Mouse (Mus musculus): ENCODE results near the gene Tarbp1. TPM values are rescaled to one million over a fixed set of nuclear protein-coding genes. Genes with fewer than 3 reads are reported as not detected.

Gene Tarbp1
- total RNA-seq (2021), result 1 to 10 TPM; 3.5 to 4.1 TPM
- long read RNA-seq, experiment 1, partial matches to known transcripts, result 0 of 1 reads
- long read RNA-seq, experiment 1, other reads (novel, unspliced or antisense), result 1 of 1 reads
- long read RNA-seq, experiment 2, full-length matches to known transcripts, result 1 of 2 reads
- long read RNA-seq, experiment 2, partial matches to known transcripts, result 0 of 2 reads
- long read RNA-seq, experiment 2, other reads (novel, unspliced or antisense), result 1 of 2 reads

DNA sequence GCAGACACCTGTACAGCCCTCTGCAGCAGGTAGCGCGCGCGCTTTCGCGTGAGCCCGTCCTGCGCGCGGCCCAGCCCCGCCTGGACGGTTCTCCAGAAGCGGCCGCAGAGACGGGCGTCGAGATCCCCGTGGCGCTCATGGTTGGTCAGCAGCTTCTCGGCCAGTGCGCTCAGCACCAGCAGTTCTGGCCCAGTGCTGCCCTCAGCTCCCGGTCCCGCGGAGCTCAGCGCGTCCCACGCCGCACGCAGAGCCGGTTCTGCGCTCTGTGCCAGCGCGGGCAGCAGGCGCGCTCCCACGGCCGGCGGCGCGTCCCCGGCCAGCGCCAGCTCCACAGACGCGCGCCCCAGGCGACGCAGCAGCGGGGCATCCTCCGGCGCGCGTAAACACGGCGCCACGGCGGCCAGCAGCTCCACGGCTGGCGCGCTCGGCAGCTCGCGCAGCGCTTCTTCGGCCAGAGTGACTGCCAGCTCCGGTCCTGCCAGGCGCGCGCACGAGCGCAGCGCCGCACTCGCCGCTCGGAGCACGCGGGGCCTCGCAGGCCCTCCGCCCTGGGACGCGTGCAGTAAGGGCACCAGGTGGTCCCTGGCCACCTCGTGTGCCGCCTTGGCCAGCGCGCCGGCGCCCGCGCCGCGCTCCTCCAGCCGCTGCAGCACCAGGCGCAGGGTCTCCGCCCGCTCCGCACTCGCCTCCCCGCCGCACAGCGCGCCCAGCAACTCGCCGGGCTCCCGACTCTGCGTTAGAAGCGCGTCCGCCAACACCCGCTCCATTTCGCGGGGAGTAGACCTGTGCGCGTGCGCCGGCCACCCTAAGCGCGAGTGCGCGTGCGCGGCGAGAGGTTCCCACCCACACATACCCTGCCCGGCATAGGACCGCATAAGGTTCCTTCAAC lies at the start of gene Tarbp1:
Gene Tarbp1, minus strand, starts transcription at position 767 of the 889 bp plus-strand sequence.
- DNase-seq (ENCODE audit: low spot score in 2 of 2), result peak; percentile 89 to 90
- intact Hi-C loops (cut with DNase I), result no loop called here

DNA sequence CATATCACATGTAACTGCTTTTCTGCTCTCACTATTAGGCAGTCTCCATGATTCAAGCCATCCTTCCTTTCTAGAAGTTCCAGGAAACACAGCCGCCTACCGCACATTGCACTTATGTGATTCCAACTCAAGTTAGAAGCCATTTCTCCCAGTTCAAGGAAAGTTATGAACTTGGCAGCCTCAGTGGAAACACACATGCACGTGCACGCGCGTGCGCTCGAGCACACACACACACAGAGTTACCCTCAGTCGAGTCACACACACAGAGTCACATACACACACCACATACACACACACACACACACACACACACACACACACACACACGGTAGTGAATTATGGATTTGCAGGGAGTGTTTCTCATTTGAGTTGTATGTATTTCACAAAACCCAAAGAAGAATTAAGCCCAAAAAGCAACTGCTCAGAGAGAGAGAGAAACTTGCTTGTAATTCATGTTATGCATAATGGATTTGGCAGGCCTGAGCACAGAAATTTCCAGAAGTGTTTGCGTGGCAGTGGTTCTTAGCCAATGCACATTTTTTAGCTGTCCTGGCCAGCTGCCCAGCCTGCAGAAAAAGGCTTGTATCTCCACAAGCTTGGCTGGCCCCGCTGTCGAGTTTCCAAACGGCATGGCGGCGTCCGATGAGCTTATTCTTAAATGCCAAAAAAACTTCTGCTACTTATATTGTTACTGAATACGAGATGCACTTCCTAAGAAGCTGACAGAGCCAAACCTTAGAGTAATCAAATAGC lies 49.5 kb upstream of the Tarbp1 start:
- DNase-seq (ENCODE audit: low spot score in 2 of 2), result peak; percentile 90 to 91
- intact Hi-C loops (cut with DNase I), result loop anchor here (5.0 to 10.0 kb wide), 2 partner anchors 58 to 140 kb away; no protein-coding TSS in a partner anchor

DNA sequence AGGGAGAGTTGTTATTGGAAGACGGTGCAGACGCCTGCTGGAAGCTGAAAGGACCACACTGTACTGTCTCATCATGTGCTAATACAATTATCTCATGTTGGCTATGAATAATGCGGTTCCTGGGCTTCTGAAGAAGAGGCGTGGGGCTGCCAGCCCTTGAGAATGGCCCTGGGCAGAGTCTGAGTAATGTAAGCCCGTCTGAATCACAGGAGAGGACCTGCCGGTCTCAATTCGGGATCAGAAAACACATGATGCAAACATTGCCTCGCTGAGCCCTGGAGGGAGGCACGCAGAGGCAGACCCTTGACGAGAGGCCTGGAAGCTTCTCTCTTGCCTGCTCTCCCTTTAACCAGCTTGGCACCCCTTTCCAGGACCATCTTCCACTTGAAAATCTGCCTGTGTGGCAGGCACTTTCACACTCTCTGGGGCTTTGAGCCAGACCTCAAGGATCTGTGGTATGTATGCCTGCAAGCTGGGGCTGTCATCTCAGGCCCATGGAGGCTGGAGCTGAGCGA lies 48.3 kb upstream of the Tarbp1 start:
- intact Hi-C loops (cut with DNase I), result loop anchor here (5.0 to 10.0 kb wide), 2 partner anchors 59 to 142 kb away; no protein-coding TSS in a partner anchor
- no peak for DNase-seq (ENCODE audit: low spot score in 2 of 2)

GRCm38 (mm10) chr8:126519447-126519975 lies 44.6 kb upstream of the Tarbp1 start:
- intact Hi-C loops (cut with DNase I), result no loop called here
- DNase-seq (ENCODE audit: low spot score in 2 of 2), result no peak

DNA sequence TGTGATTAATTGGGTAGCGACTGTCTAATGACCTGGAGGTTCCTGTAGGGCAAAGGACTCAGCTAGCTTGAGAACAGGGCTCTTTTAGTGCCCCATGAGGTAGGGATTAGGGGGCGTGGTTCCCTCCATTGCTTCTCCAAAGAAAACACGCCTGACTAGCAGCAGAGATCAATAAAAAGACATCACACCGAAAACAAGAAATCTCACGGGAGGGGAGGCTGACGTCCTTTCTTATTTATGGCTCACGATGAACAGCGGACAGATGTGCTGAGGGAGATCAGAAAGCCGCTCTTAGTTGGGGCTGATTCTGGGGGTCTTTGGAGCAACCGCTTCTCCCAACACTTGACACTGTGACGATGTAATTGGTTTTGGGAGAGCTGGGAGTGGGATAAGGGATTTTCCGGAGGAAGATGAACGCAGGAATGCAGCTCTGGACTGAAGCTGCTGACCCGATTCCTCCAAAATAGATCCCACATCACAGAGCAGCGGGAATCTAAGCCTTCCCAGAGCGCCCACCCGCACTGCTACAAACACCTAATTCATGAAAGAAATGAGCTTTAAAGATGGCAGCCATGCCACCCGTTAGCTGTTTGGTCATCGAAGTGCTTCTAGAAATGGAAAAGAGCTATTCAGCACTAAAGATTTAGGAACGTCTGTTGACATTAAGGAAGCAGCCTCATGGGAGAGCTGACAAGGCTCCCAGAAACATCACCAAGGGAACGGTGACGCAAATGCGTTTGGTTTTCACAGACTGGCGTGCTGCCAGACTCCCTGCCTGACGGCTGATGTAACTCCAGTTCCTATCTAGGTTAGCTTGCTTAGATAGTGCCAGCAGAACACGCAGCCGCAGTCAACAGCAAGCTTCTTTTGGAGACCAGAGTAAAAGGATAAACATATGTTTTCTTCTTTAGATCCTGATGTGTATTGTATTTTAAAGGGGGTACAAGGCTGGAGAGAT lies 42.0 kb upstream of the Tarbp1 start:
- peak; percentile 99 for DNase-seq (ENCODE audit: low spot score in 2 of 2)
- intact Hi-C loops (cut with DNase I), result no loop called here

DNA sequence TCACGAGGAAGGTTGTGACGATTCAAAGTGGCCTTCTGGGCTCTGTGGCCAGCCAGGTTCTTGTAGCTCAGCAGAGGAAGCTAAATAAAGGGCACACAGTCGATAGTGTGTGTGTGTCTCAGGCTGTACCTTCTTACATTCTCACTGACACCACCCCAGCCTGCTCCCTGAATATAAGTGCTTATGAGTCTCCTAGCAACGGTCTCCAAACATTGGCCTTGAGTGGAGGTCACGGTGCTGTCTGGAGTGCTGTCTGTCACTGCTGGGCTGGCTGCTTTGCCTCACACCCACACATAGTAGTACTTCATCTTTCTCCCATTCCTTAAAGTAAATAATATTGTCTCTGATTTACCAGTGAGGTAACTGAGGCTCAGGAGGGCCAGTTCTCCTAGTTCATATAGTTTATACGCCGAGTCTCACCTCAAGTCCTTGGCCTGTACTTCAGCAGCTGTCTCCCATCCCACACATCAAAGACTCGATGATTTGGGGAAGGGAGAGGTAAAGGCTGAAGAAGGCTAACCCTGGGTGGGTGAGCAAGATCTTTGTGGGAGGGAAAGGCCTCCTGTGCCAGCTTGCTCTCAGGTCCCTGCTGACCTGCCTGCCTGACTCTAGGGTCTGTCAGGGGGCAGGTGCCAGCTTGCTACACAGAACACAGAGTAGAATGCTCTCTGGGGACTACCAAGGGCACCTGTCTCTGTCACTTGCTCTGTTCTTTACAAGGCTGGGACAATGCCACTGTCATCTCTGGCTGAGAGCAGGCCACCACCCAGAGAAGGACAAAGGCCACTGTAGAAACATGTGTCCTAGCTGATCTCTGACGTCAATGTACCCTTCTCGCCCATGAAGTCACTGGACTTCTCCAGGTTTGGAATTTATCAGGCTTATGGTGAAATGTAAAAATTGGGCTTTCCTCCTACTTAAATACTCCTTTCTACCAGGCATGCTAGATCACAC lies 39.4 kb upstream of the Tarbp1 start:
- DNase-seq (ENCODE audit: low spot score in 2 of 2), result no peak
- intact Hi-C loops (cut with DNase I), result no loop called here

DNA sequence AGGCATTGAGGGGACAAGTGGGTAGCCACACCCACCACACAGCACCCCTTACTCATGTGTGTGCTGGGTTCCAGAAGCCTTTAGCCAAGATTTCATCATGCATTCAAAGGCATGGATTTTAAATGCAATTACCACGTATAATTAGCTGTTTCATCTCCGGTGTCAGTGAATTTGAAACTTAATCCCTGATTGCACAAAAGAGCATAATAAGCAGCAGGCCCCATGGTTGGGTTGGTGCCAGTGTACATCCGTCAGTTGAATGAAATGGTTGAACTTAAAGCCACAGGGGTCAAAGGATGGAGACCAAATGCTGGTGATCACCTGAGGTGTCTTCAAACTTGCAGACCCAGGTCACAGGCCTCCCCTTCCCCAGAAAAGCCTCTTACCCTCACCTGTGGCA lies 36.0 kb upstream of the Tarbp1 start:
- DNase-seq (ENCODE audit: low spot score in 2 of 2), result no peak
- intact Hi-C loops (cut with DNase I), result no loop called here

GRCm38 (mm10) chr8:126509635-126510034 lies 34.8 kb upstream of the Tarbp1 start:
- DNase-seq (ENCODE audit: low spot score in 2 of 2), result peak in 1 of 2 experiments; percentile 60
- intact Hi-C loops (cut with DNase I), result no loop called here

GRCm38 (mm10) chr8:126508871-126509586 lies 34.2 kb upstream of the Tarbp1 start:
- DNase-seq (ENCODE audit: low spot score in 2 of 2), result no peak
- intact Hi-C loops (cut with DNase I), result no loop called here

- no peak for DNase-seq (ENCODE audit: low spot score in 2 of 2)
These were observed 33.4 kb upstream of the Tarbp1 start for GRCm38 (mm10) chr8:126508221-126508620.

DNA sequence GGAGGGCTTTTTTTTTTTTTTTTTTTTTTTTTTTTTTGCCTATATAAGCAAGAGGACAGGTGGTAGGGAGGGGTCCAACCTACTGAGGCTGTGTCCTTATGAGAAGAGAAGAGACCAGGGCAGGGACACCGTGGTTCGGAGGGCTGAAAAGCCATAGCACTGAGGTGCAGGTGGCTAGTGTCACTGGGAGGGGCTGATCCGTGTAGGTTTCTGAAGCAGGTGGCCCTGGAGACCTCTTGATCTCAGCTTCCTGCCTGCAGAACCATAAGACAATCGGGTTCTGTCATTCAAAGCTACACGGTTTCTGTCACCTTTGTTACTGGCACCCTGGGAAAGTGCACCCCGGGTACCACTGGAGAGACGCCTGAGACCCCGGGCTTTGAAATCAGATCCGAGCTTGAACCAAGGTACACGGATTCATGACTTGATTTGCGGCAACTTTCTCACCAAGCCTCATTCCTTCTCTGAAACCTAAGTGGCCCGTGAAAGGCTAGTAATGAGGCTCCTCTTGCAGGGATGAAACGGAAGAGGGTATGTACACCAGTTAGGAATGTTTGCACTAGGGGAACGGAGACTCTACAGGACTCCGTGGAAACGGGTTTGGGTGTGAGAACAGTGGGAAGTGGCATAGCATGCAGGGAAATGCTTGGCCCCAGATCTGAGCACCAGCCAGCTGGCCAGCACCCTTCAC lies 29.8 kb upstream of the Tarbp1 start:
- no peak for DNase-seq (ENCODE audit: low spot score in 2 of 2)
- intact Hi-C loops (cut with DNase I), result no loop called here

More at GRCm38 (mm10) chr8:126508221-126508620, 33.4 kb upstream of the Tarbp1 start:
- intact Hi-C loops (cut with DNase I), result no loop called here

- intact Hi-C loops (cut with DNase I), result no loop called here
- no peak for DNase-seq (ENCODE audit: low spot score in 2 of 2)
These were observed 27.9 kb upstream of the Tarbp1 start for GRCm38 (mm10) chr8:126502722-126503121.

- intact Hi-C loops (cut with DNase I), result loop anchor here (5.0 kb wide), 2 partner anchors 168 to 238 kb away; no protein-coding TSS in a partner anchor
- no peak for DNase-seq (ENCODE audit: low spot score in 2 of 2)
These were observed 24.5 kb upstream of the Tarbp1 start for GRCm38 (mm10) chr8:126499371-126499770.

DNA sequence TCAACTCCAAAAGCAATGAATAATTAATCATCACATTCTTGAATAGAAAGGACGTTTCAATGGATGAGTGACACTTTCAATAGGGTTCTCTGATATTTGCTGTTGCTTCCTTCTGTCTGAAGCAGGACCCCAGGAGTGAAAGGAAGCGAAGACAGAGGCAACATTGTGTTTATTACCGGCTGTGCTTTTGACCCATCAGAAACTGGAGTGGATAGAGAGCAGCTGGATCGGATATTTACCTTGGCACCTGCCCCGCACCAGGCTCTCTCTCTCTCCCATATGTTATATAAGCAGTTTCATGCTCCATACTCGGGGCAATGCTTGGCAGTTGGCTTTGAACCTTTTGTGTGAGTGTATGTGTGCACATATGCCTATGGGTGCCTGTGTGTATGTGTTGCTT lies 23.6 kb upstream of the Tarbp1 start:
- DNase-seq (ENCODE audit: low spot score in 2 of 2), result no peak
- intact Hi-C loops (cut with DNase I), result loop anchor here (5.0 kb wide), 2 partner anchors 169 to 239 kb away; no protein-coding TSS in a partner anchor

DNA sequence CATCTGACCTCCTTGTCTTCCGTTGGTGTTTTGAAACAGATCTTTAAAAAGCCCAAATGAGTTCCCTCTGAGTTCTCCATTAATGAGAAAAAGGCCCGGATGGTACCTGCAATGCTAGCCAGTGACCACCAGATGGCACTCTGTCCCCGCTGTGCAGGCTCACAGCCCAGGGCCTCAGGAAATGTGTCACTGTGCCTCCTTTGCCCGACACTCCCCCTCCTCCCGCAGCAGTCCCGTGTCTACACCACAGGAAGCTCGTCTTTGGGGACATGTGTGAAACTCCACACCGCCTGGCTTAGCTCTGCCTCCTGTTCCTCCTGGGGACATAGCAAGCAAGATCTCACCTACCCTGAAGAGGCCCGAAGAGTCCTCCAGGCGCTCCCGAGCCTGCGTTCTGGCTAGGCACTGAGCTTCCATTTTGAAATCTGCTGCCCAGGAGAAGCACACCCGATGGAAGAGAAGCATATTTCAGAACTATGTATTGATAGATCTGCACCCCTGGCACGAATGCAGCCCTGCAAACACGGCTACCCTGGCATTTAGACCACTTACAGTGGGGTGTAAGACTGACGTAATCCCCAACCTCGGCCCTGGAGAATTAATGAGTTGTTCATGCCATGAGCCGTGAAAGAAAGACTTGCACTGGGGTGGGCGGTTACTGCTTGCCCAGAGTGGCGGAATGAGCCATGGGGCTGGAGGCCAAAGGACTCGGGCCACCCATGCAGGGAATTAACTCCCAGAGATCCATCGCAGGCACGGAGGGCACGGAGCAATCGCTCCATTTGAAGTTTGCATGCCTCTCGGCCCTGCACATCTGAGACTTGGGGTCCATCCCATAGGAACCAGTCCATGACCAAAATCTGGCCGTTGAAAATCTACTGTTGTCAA lies 22.9 kb upstream of the Tarbp1 start:
- peak; percentile 96 to 97 for DNase-seq (ENCODE audit: low spot score in 2 of 2)
- intact Hi-C loops (cut with DNase I), result loop anchor here (2.0 to 5.0 kb wide), 4 partner anchors 87 to 423 kb away; no protein-coding TSS in a partner anchor
